Mouse (Mus musculus) layer of hippocampus, postnatal 14 days (tissue): ENCODE measurements around the gene Vamp2. TPM values are rescaled to one million over a fixed set of nuclear protein-coding genes. Genes with fewer than 3 reads are reported as not detected.

Experiments used
- DNase-seq, 2 experiments: peaks; one replicate each; pipeline ENCODE4 v3.0.0; 2021 to 2022; ENCODE audit warnings: low spot score in 2 of 2, mixed read lengths in 1 of 2
- long read RNA-seq, 2 experiments: library from polyadenylated mRNA; stranded (forward); transcript quantifications; one replicate each; pipeline ENCODE4 v2.0.0; 2021
- total RNA-seq, 2 experiments: library from RNA; stranded (reverse); gene quantifications; 2 replicates each; pipeline ENCODE4 v1.2.3; 2021

The Vamp2 gene
- 1,000 to 10,000 TPM; 1,073 to 1,118 TPM for total RNA-seq
- long read RNA-seq, experiment 1, transcript Vamp2-202 (4 exons, 1,113 nt): minor isoform, 5 of 821 reads
- long read RNA-seq, experiment 1, transcript Vamp2-201 (5 exons, 2,205 nt): major isoform, 674 of 821 reads
- long read RNA-seq, experiment 1, partial matches to known transcripts: 134 of 821 reads
- long read RNA-seq, experiment 1, other reads (novel, unspliced or antisense): 7 of 821 reads
- long read RNA-seq, experiment 2, transcript Vamp2-202 (4 exons, 1,113 nt): minor isoform, 6 of 1,146 reads
- long read RNA-seq, experiment 2, transcript Vamp2-201 (5 exons, 2,205 nt): major isoform, 932 of 1,146 reads
- long read RNA-seq, experiment 2, partial matches to known transcripts: 196 of 1,146 reads
- long read RNA-seq, experiment 2, other reads (novel, unspliced or antisense): 10 of 1,146 reads

GRCm38 (mm10) chr11:69088103-69088855, at the start of gene Vamp2:
Vamp2 (plus strand) TSS chr11:69088490.
- peak; percentile 93 for DNase-seq

GRCm38 (mm10) chr11:69045531-69046394, 42.5 kb upstream of the Vamp2 start, which contains the start of gene Aurkb:
Aurkb (plus strand) TSS chr11:69045647.
- DNase-seq: peak; percentile 64 to 82

GRCm38 (mm10) chr11:69046395-69046774, 41.9 kb upstream of the Vamp2 start:
- DNase-seq: no peak

- DNase-seq: no peak
Observed at GRCm38 (mm10) chr11:69047592-69047991, 40.7 kb upstream of the Vamp2 start.

- no peak for DNase-seq
Observed at GRCm38 (mm10) chr11:69048151-69048550, 40.1 kb upstream of the Vamp2 start.

GRCm38 (mm10) chr11:69050748-69051147, 37.5 kb upstream of the Vamp2 start:
- no peak for DNase-seq

- DNase-seq: no peak
Observed at GRCm38 (mm10) chr11:69051771-69052170, 36.5 kb upstream of the Vamp2 start.

GRCm38 (mm10) chr11:69052824-69053421, 35.4 kb upstream of the Vamp2 start:
- DNase-seq: no peak

- no peak for DNase-seq
Observed at GRCm38 (mm10) chr11:69053848-69054247, 34.4 kb upstream of the Vamp2 start.

GRCm38 (mm10) chr11:69058265-69058664, 30.0 kb upstream of the Vamp2 start:
- no peak for DNase-seq

GRCm38 (mm10) chr11:69058729-69059356, 29.4 kb upstream of the Vamp2 start:
- no peak for DNase-seq

- DNase-seq: peak; percentile 93 to 98
Observed at GRCm38 (mm10) chr11:69059357-69059974, 28.8 kb upstream of the Vamp2 start, which contains the start of gene Borcs6. Borcs6 (plus strand) TSS chr11:69059717.

- DNase-seq: no peak
Observed at GRCm38 (mm10) chr11:69059975-69060411, 28.3 kb upstream of the Vamp2 start.

- peak in 1 of 2 experiments; percentile 25 for DNase-seq
Observed at GRCm38 (mm10) chr11:69060448-69061254, 27.6 kb upstream of the Vamp2 start.

- no peak for DNase-seq
Observed at GRCm38 (mm10) chr11:69061255-69061912, 26.9 kb upstream of the Vamp2 start.

GRCm38 (mm10) chr11:69062194-69062760, 26.0 kb upstream of the Vamp2 start:
- peak; percentile 65 to 88 for DNase-seq

GRCm38 (mm10) chr11:69062761-69063224, 25.5 kb upstream of the Vamp2 start:
- DNase-seq: peak; percentile 97 to 98
